Mouse (Mus musculus): ENCODE measurements around the gene Tcf23.

DNA sequence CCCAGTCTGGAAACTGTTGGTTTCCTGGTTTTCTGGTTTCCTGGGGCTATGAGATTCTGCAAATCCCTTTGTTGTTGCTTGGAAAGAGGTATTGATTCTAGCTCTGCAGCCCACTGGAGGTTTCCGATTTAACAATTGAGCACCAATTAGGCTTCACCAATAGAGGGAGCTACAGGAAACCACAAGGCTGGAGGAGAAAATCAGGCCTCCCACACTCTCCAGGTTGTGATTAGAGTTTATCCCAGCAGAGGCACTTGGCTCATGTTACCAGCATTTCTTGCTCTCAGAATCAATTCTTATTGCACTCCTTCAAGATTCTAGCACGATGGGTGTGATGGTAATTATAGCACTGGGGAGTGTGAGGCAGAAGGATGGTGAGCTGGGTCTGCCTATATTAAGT lies 13.9 kb downstream of the Tcf23 start:
- TF ChIP-seq POLR2A (IDR thresholded peaks at IDR 0.05; ENCODE audit: low read depth, low read length): no peak
- no peak for TF ChIP-seq CTCF (IDR thresholded peaks at IDR 0.05; ENCODE audit: borderline replicate concordance, insufficient read depth, low read length)

All from embryonic fibroblast, embryonic 13.5 days (primary cell).